Mouse (Mus musculus): ENCODE data around the gene Notch2. TPM values are rescaled to one million over a fixed set of nuclear protein-coding genes. Genes with fewer than 3 reads are reported as not detected.

Notch2 gene
- total and polyA plus RNA-seq, 3 experiments, result 3.3 to 11.3 (median 11.1) TPM

- H3K4me2 ChIP-seq (ENCODE audit: insufficient read depth, low read depth, poor library complexity, severe bottlenecking), result no peak overlapping the region
- TF ChIP-seq IRF4 (IDR thresholded peaks at IDR 0.05; ENCODE audit: low read depth, low read length) (no peak), NELFE (IDR thresholded peaks at IDR 0.05; ENCODE audit: low read depth, low read length) (no peak), ZMIZ1 (IDR thresholded peaks at IDR 0.05; ENCODE audit: low read depth, low read length) (no peak), USF1 (IDR thresholded peaks at IDR 0.05; ENCODE audit: low read depth, low read length) (no peak), BHLHE40 (IDR thresholded peaks at IDR 0.05; ENCODE audit: low read depth, low read length) (no peak), MAZ (IDR thresholded peaks at IDR 0.05; ENCODE audit: low read depth, low read length) (no peak), HCFC1 (IDR thresholded peaks at IDR 0.05; ENCODE audit: low read depth, low read length) (no peak), ZC3H11A (IDR thresholded peaks at IDR 0.05; ENCODE audit: low read depth, low read length) (no peak), MXI1 (IDR thresholded peaks at IDR 0.05; ENCODE audit: low read depth, low read length) (no peak), ZNF384 (IDR thresholded peaks at IDR 0.05; ENCODE audit: low read depth, low read length) (no peak), E2F4 (IDR thresholded peaks at IDR 0.05; ENCODE audit: insufficient replicate concordance, low read depth, low read length) (no peak), SIN3A (IDR thresholded peaks at IDR 0.05; ENCODE audit: low read length) (no peak), ZKSCAN1 (IDR thresholded peaks at IDR 0.05; ENCODE audit: borderline replicate concordance, low read depth, low read length) (no peak), RCOR1 (conservative IDR thresholded peaks at IDR 0.05; ENCODE audit: low read depth, low read length) (no peak), GABPA (IDR thresholded peaks at IDR 0.05; ENCODE audit: insufficient replicate concordance, low read depth, low read length) (no peak)
- peaks cover 13% of the 10 kb centered on the region for H3K9me3 ChIP-seq (replicated peaks; ENCODE audit: low read length)
- H3K79me2 ChIP-seq (replicated peaks; ENCODE audit: control insufficient read depth, extremely low read depth, insufficient read depth, poor library complexity, severe bottlenecking), result no peaks in the 10 kb centered on the region
- no peak for DNase-seq (ENCODE audit: extremely low read depth)
- H3K4me1 ChIP-seq (ENCODE audit: control insufficient read depth in 1 of 2, insufficient read depth in 2 of 2), result peaks cover 0 to 10% of the 10 kb centered on the region in 2 experiments; a peak in 1 of 4 replicates
- no peak overlapping the region for H3K9ac ChIP-seq (ENCODE audit: insufficient read depth, low read depth)
- dilution Hi-C loops (cut with MboI; ENCODE audit: extremely low pct_ligation_motif_present, extremely low pct_unique_long_range_greater_than_20kb, low sequenced_read_pairs) (no loop called here), in situ Hi-C loops (cut with MboI; ENCODE audit: low pct_ligation_motif_present, low pct_unique_long_range_greater_than_20kb, low sequenced_read_pairs) (no loop called here)
- no peak overlapping the region for H3K27ac ChIP-seq (ENCODE audit: insufficient read depth, low read depth)
- H3K27me3 ChIP-seq (replicated peaks), result no peaks in the 10 kb centered on the region
- no peak overlapping the region for H3K4me3 ChIP-seq (replicated peaks in 1 of 3; ENCODE audit: low read depth in 2 of 3, low read length in 2 of 3, poor library complexity in 1 of 3)
- H3K36me3 ChIP-seq (replicated peaks in 1 of 2; ENCODE audit: control insufficient read depth in 1 of 2, insufficient read depth in 1 of 2, low read length in 1 of 2), result peaks cover 32 to 85% of the 10 kb centered on the region in 2 experiments
Observed at GRCm38 (mm10) chr3:98106590-98107313, 93.4 kb downstream of the Notch2 start.

GRCm38 (mm10) chr3:98108416-98108815 lies 95.1 kb downstream of the Notch2 start:
- Histone ChIP-seq H3K36me3 (replicated peaks in 1 of 2; ENCODE audit: control insufficient read depth in 1 of 2, insufficient read depth in 1 of 2, low read length in 1 of 2) (peaks cover 22 to 85% of the 10 kb centered on the region in 2 experiments), H3K9ac (ENCODE audit: insufficient read depth, low read depth) (no peak overlapping the region), H3K27ac (ENCODE audit: insufficient read depth, low read depth) (no peak overlapping the region), H3K4me3 (replicated peaks in 1 of 3; ENCODE audit: low read depth in 2 of 3, low read length in 2 of 3, poor library complexity in 1 of 3) (no peak overlapping the region), H3K4me2 (ENCODE audit: insufficient read depth, low read depth, poor library complexity, severe bottlenecking) (no peak overlapping the region), H3K9me3 (replicated peaks; ENCODE audit: low read length) (no peaks in the 10 kb centered on the region), H3K79me2 (replicated peaks; ENCODE audit: control insufficient read depth, extremely low read depth, insufficient read depth, poor library complexity, severe bottlenecking) (no peaks in the 10 kb centered on the region), H3K4me1 (ENCODE audit: control insufficient read depth in 1 of 2, insufficient read depth in 2 of 2) (peaks cover 0 to 10% of the 10 kb centered on the region in 2 experiments; a peak in 1 of 4 replicates), H3K27me3 (replicated peaks) (no peaks in the 10 kb centered on the region)
- TF ChIP-seq TBP (conservative IDR thresholded peaks at IDR 0.05; ENCODE audit: low read depth, low read length) (no peak), BHLHE40 (IDR thresholded peaks at IDR 0.05; ENCODE audit: low read depth, low read length) (no peak), CTCF (conservative IDR thresholded peaks at IDR 0.05 in 1 of 2, IDR thresholded peaks at IDR 0.05 in 1 of 2; ENCODE audit: low read depth in 2 of 2, low read length in 2 of 2) (no peak), MEF2A (IDR thresholded peaks at IDR 0.05; ENCODE audit: borderline replicate concordance, low read depth, low read length) (no peak), PAX5 (IDR thresholded peaks at IDR 0.05; ENCODE audit: low read length) (no peak), POLR2AphosphoS2 (IDR thresholded peaks at IDR 0.05; ENCODE audit: low read depth, low read length) (no peak), EP300 (IDR thresholded peaks at IDR 0.05; ENCODE audit: low read length) (no peak), ZC3H11A (IDR thresholded peaks at IDR 0.05; ENCODE audit: low read depth, low read length) (no peak), ZKSCAN1 (IDR thresholded peaks at IDR 0.05; ENCODE audit: borderline replicate concordance, low read depth, low read length) (no peak), NELFE (IDR thresholded peaks at IDR 0.05; ENCODE audit: low read depth, low read length) (no peak)
- in situ Hi-C loops (cut with MboI; ENCODE audit: low pct_ligation_motif_present, low pct_unique_long_range_greater_than_20kb, low sequenced_read_pairs), result no loop called here
- dilution Hi-C loops (cut with MboI; ENCODE audit: extremely low pct_ligation_motif_present, extremely low pct_unique_long_range_greater_than_20kb, low sequenced_read_pairs), result no loop called here
- no peak for DNase-seq (ENCODE audit: extremely low read depth)

Measured in CH12.LX (cell line).